Mouse (Mus musculus): ENCODE results near the gene Neurl1a. TPM values are rescaled to one million over a fixed set of nuclear protein-coding genes. Genes with fewer than 3 reads are reported as not detected.

Gene Neurl1a
- polyA plus RNA-seq, 1 experiment from 2014 or later, result 5.5 TPM

GRCm38 (mm10) chr19:47221006-47221405 is 42.4 kb downstream of the Neurl1a start:
- Histone ChIP-seq H3K4me1 (ENCODE audit: insufficient read depth, low read length) (no peaks in the 10 kb centered on the region), H3K4me3 (ENCODE audit: low read length) (no peak overlapping the region), H3K27me3 (ENCODE audit: insufficient read depth, low read length) (no peaks in the 10 kb centered on the region), H3K9me3 (ENCODE audit: low read length) (no peaks in the 10 kb centered on the region), H3K36me3 (ENCODE audit: insufficient read depth, low read length) (no peaks in the 10 kb centered on the region), H3K4me2 (replicated peaks; ENCODE audit: low read depth, low read length) (no peak overlapping the region), H3K9ac (replicated peaks; ENCODE audit: low read length) (no peak overlapping the region), H3K27ac (ENCODE audit: low read length) (no peak overlapping the region)
- WGBS, result 89% methylated on average over 4 of the region's 4 CpGs
- ATAC-seq (ENCODE audit: low FRiP score, low TSS enrichment), result no peak

GRCm38 (mm10) chr19:47221500-47222153 is 43.0 kb downstream of the Neurl1a start:
- Histone ChIP-seq H3K4me2 (replicated peaks; ENCODE audit: low read depth, low read length) (no peak overlapping the region), H3K36me3 (ENCODE audit: insufficient read depth, low read length) (no peaks in the 10 kb centered on the region), H3K4me3 (ENCODE audit: low read length) (no peak overlapping the region), H3K27me3 (ENCODE audit: insufficient read depth, low read length) (no peaks in the 10 kb centered on the region), H3K4me1 (ENCODE audit: insufficient read depth, low read length) (no peaks in the 10 kb centered on the region), H3K9ac (replicated peaks; ENCODE audit: low read length) (no peak overlapping the region), H3K27ac (ENCODE audit: low read length) (no peak overlapping the region), H3K9me3 (ENCODE audit: low read length) (no peaks in the 10 kb centered on the region)
- ATAC-seq (ENCODE audit: low FRiP score, low TSS enrichment), result no peak
- WGBS, result 69% methylated on average over 7 of the region's 7 CpGs

GRCm38 (mm10) chr19:47222154-47222840 is 43.7 kb downstream of the Neurl1a start:
- Histone ChIP-seq H3K9ac (replicated peaks; ENCODE audit: low read length) (no peak overlapping the region), H3K27ac (ENCODE audit: low read length) (no peak overlapping the region), H3K36me3 (ENCODE audit: insufficient read depth, low read length) (no peaks in the 10 kb centered on the region), H3K4me1 (ENCODE audit: insufficient read depth, low read length) (no peaks in the 10 kb centered on the region), H3K4me2 (replicated peaks; ENCODE audit: low read depth, low read length) (no peak overlapping the region), H3K27me3 (ENCODE audit: insufficient read depth, low read length) (no peaks in the 10 kb centered on the region), H3K9me3 (ENCODE audit: low read length) (no peaks in the 10 kb centered on the region), H3K4me3 (ENCODE audit: low read length) (no peak overlapping the region)
- no peak for ATAC-seq (ENCODE audit: low FRiP score, low TSS enrichment)
- 80% methylated on average over 8 of the region's 8 CpGs for WGBS

GRCm38 (mm10) chr19:47222841-47223557 is 44.4 kb downstream of the Neurl1a start:
- H3K36me3 ChIP-seq (ENCODE audit: insufficient read depth, low read length), result no peaks in the 10 kb centered on the region
- no peak overlapping the region for H3K9ac ChIP-seq (replicated peaks; ENCODE audit: low read length)
- H3K27me3 ChIP-seq (ENCODE audit: insufficient read depth, low read length), result no peaks in the 10 kb centered on the region
- no peak for ATAC-seq (ENCODE audit: low FRiP score, low TSS enrichment)
- H3K4me3 ChIP-seq (ENCODE audit: low read length), result no peak overlapping the region
- H3K4me1 ChIP-seq (ENCODE audit: insufficient read depth, low read length), result no peaks in the 10 kb centered on the region
- no peak overlapping the region for H3K27ac ChIP-seq (ENCODE audit: low read length)
- 51% methylated on average over 15 of the region's 15 CpGs for WGBS
- no peak overlapping the region for H3K4me2 ChIP-seq (replicated peaks; ENCODE audit: low read depth, low read length)
- no peaks in the 10 kb centered on the region for H3K9me3 ChIP-seq (ENCODE audit: low read length)

GRCm38 (mm10) chr19:47224743-47225142 is 46.1 kb downstream of the Neurl1a start:
- no peak for ATAC-seq (ENCODE audit: low FRiP score, low TSS enrichment)
- Histone ChIP-seq H3K9ac (replicated peaks; ENCODE audit: low read length) (no peak overlapping the region), H3K4me1 (ENCODE audit: insufficient read depth, low read length) (peaks cover 16% of the 10 kb centered on the region), H3K27me3 (ENCODE audit: insufficient read depth, low read length) (no peaks in the 10 kb centered on the region), H3K4me2 (replicated peaks; ENCODE audit: low read depth, low read length) (no peak overlapping the region), H3K9me3 (ENCODE audit: low read length) (no peaks in the 10 kb centered on the region), H3K27ac (ENCODE audit: low read length) (no peak overlapping the region), H3K4me3 (ENCODE audit: low read length) (no peak overlapping the region), H3K36me3 (ENCODE audit: insufficient read depth, low read length) (no peaks in the 10 kb centered on the region)
- 73% methylated on average over 4 of the region's 4 CpGs for WGBS

GRCm38 (mm10) chr19:47225791-47226190 is 47.2 kb downstream of the Neurl1a start:
- Histone ChIP-seq H3K9ac (replicated peaks; ENCODE audit: low read length) (no peak overlapping the region), H3K36me3 (ENCODE audit: insufficient read depth, low read length) (no peaks in the 10 kb centered on the region), H3K9me3 (ENCODE audit: low read length) (no peaks in the 10 kb centered on the region), H3K4me3 (ENCODE audit: low read length) (no peak overlapping the region), H3K4me1 (ENCODE audit: insufficient read depth, low read length) (peaks cover 16% of the 10 kb centered on the region), H3K27ac (ENCODE audit: low read length) (no peak overlapping the region), H3K27me3 (ENCODE audit: insufficient read depth, low read length) (no peaks in the 10 kb centered on the region), H3K4me2 (replicated peaks; ENCODE audit: low read depth, low read length) (no peak overlapping the region)
- 76% methylated on average over 5 of the region's 5 CpGs for WGBS
- no peak for ATAC-seq (ENCODE audit: low FRiP score, low TSS enrichment)

- Histone ChIP-seq H3K9me3 (ENCODE audit: low read length) (no peaks in the 10 kb centered on the region), H3K27ac (ENCODE audit: low read length) (peak overlapping the region; percentile 47; the same call in 1 of the 2 replicates), H3K9ac (replicated peaks; ENCODE audit: low read length) (peak overlapping the region; percentile 52), H3K4me1 (ENCODE audit: insufficient read depth, low read length) (peaks cover 16% of the 10 kb centered on the region), H3K4me3 (ENCODE audit: low read length) (peak overlapping the region; percentile 33), H3K36me3 (ENCODE audit: insufficient read depth, low read length) (no peaks in the 10 kb centered on the region), H3K4me2 (replicated peaks; ENCODE audit: low read depth, low read length) (peak overlapping the region; percentile 54), H3K27me3 (ENCODE audit: insufficient read depth, low read length) (no peaks in the 10 kb centered on the region)
- under 1% methylated on average over 16 of the region's 17 CpGs for WGBS
- peak; percentile 90 for ATAC-seq (ENCODE audit: low FRiP score, low TSS enrichment)
Measured at GRCm38 (mm10) chr19:47228725-47229252, 50.2 kb downstream of the Neurl1a start.

GRCm38 (mm10) chr19:47229461-47229860 is 50.8 kb downstream of the Neurl1a start:
- H3K27ac ChIP-seq (ENCODE audit: low read length), result no peak overlapping the region
- 60% methylated on average over 5 of the region's 5 CpGs for WGBS
- H3K9me3 ChIP-seq (ENCODE audit: low read length), result no peaks in the 10 kb centered on the region
- no peak overlapping the region for H3K4me3 ChIP-seq (ENCODE audit: low read length)
- H3K9ac ChIP-seq (replicated peaks; ENCODE audit: low read length), result 0 out of 2 replicates have a peak overlapping the region, but pooled peaks have one; percentile 52
- H3K36me3 ChIP-seq (ENCODE audit: insufficient read depth, low read length), result no peaks in the 10 kb centered on the region
- no peaks in the 10 kb centered on the region for H3K27me3 ChIP-seq (ENCODE audit: insufficient read depth, low read length)
- peak overlapping the region; percentile 54 for H3K4me2 ChIP-seq (replicated peaks; ENCODE audit: low read depth, low read length)
- peaks cover 16% of the 10 kb centered on the region for H3K4me1 ChIP-seq (ENCODE audit: insufficient read depth, low read length)
- ATAC-seq (ENCODE audit: low FRiP score, low TSS enrichment), result peak; percentile 17; the same call in 1 of the 2 replicates

- no peak for ATAC-seq (ENCODE audit: low FRiP score, low TSS enrichment)
- no peak overlapping the region for H3K9ac ChIP-seq (replicated peaks; ENCODE audit: low read length)
Measured at GRCm38 (mm10) chr19:47230082-47230481, 51.5 kb downstream of the Neurl1a start.

More at GRCm38 (mm10) chr19:47230082-47230481, 51.5 kb downstream of the Neurl1a start:
- no peak overlapping the region for H3K4me3 ChIP-seq (ENCODE audit: low read length)
- H3K9me3 ChIP-seq (ENCODE audit: low read length), result no peaks in the 10 kb centered on the region
- H3K4me1 ChIP-seq (ENCODE audit: insufficient read depth, low read length), result peaks cover 16% of the 10 kb centered on the region
- WGBS, result 89% methylated on average over 7 of the region's 7 CpGs
- no peak overlapping the region for H3K27ac ChIP-seq (ENCODE audit: low read length)
- H3K4me2 ChIP-seq (replicated peaks; ENCODE audit: low read depth, low read length), result no peak overlapping the region
- H3K27me3 ChIP-seq (ENCODE audit: insufficient read depth, low read length), result no peaks in the 10 kb centered on the region
- H3K36me3 ChIP-seq (ENCODE audit: insufficient read depth, low read length), result no peaks in the 10 kb centered on the region

Measured in kidney, embryonic 16.5 days (tissue).